Mouse (Mus musculus) brain, embryonic 14.5 days (tissue): ENCODE results near the gene Depdc5.

Experiments
- CTCF ChIP-seq: fragments of 200-500 bp; IDR thresholded peaks from 2 replicates; pipeline ENCODE4 v1.5.1; 2012; ENCODE audit warnings: inconsistent platforms, mild to moderate bottlenecking, moderate library complexity, borderline replicate concordance; ENCODE audit not compliant: insufficient read depth, insufficient read length; ENCODE audit errors: extremely low read depth
- POLR2A ChIP-seq: fragments of 200-500 bp; IDR thresholded peaks from 2 replicates; pipeline ENCODE4 v1.6.1; 2012; ENCODE audit warnings: mild to moderate bottlenecking, inconsistent platforms, borderline replicate concordance; ENCODE audit not compliant: poor library complexity, insufficient read depth, insufficient read length, severe bottlenecking; ENCODE audit errors: extremely low read depth

DNA sequence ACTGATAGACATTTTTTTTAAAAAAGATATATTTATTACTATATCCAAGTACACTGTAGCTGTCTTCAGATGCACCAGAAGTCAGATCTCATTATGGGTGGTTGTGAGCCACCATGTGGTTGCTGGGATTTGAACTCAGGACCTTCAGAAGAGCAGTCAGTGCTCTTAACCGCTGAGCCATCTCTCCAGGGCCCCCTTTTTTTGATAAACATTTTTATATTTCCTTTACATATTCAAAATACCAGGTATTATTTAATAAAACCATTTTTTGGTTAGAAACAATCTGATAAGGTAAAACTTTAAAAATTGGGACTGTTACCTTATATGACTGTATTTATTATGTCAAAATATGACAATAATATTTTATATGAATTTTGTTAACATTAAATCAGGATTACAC is 2.4 kb upstream of the Depdc5 start:
- no peak for TF ChIP-seq CTCF
- TF ChIP-seq POLR2A, result no peak
